Mouse (Mus musculus): ENCODE results near the gene Saa3. TPM values are rescaled to one million over a fixed set of nuclear protein-coding genes. Genes with fewer than 3 reads are reported as not detected.
"Not testable (repeated sequence)": the region's sequence is repeated elsewhere in the genome, so short reads cannot be mapped to it uniquely, and the experiment has no call there.

Gene Saa3
- 1.1 TPM in 1 of 2 replicates, not detected in the other for total RNA-seq (2017)

GRCm38 (mm10) chr7:46715600-46715999 is at the start of gene Saa3:
TSS of gene Saa3 (minus strand) at chr7:46715700.
- no peak for ATAC-seq (ENCODE audit: extremely low read depth, insufficient number of reproducible peaks, low FRiP score, poor library complexity, severe bottlenecking)

- no peak for ATAC-seq (ENCODE audit: extremely low read depth, insufficient number of reproducible peaks, low FRiP score, poor library complexity, severe bottlenecking)
These were observed 49.2 kb upstream of the Saa3 start for GRCm38 (mm10) chr7:46764672-46765071.

GRCm38 (mm10) chr7:46762601-46763000 is 47.1 kb upstream of the Saa3 start:
- no peak for ATAC-seq (ENCODE audit: extremely low read depth, insufficient number of reproducible peaks, low FRiP score, poor library complexity, severe bottlenecking)

GRCm38 (mm10) chr7:46761049-46761795 is 45.7 kb upstream of the Saa3 start:
- no peak for ATAC-seq (ENCODE audit: extremely low read depth, insufficient number of reproducible peaks, low FRiP score, poor library complexity, severe bottlenecking)

- ATAC-seq (ENCODE audit: extremely low read depth, insufficient number of reproducible peaks, low FRiP score, poor library complexity, severe bottlenecking), result no peak
These were observed 36.0 kb upstream of the Saa3 start, which contains the start of gene Saa2 for GRCm38 (mm10) chr7:46751490-46751889. TSS of gene Saa2 (plus strand) at chr7:46751790.

- no peak for ATAC-seq (ENCODE audit: extremely low read depth, insufficient number of reproducible peaks, low FRiP score, poor library complexity, severe bottlenecking)
These were observed 33.0 kb upstream of the Saa3 start for GRCm38 (mm10) chr7:46748459-46748858.

GRCm38 (mm10) chr7:46746381-46746780 is 30.9 kb upstream of the Saa3 start:
- no peak for ATAC-seq (ENCODE audit: extremely low read depth, insufficient number of reproducible peaks, low FRiP score, poor library complexity, severe bottlenecking)

GRCm38 (mm10) chr7:46745816-46746215 is 30.3 kb upstream of the Saa3 start:
- no peak for ATAC-seq (ENCODE audit: extremely low read depth, insufficient number of reproducible peaks, low FRiP score, poor library complexity, severe bottlenecking)

- not testable (repeated sequence) for ATAC-seq (ENCODE audit: extremely low read depth, insufficient number of reproducible peaks, low FRiP score, poor library complexity, severe bottlenecking)
These were observed 27.4 kb upstream of the Saa3 start, which contains the start of gene Saa1 for GRCm38 (mm10) chr7:46742880-46743279. TSS of gene Saa1 (minus strand) at chr7:46742980.

GRCm38 (mm10) chr7:46740041-46740440 is 24.5 kb upstream of the Saa3 start:
- not testable (repeated sequence) for ATAC-seq (ENCODE audit: extremely low read depth, insufficient number of reproducible peaks, low FRiP score, poor library complexity, severe bottlenecking)

GRCm38 (mm10) chr7:46738561-46739460 is 23.3 kb upstream of the Saa3 start:
- no peak for ATAC-seq (ENCODE audit: extremely low read depth, insufficient number of reproducible peaks, low FRiP score, poor library complexity, severe bottlenecking)

- no peak for ATAC-seq (ENCODE audit: extremely low read depth, insufficient number of reproducible peaks, low FRiP score, poor library complexity, severe bottlenecking)
These were observed 19.5 kb upstream of the Saa3 start for GRCm38 (mm10) chr7:46734983-46735382.

- ATAC-seq (ENCODE audit: extremely low read depth, insufficient number of reproducible peaks, low FRiP score, poor library complexity, severe bottlenecking), result no peak
These were observed 17.0 kb upstream of the Saa3 start, which contains the start of gene Saa4 for GRCm38 (mm10) chr7:46732458-46732857. TSS of gene Saa4 (minus strand) at chr7:46732603.

- ATAC-seq (ENCODE audit: extremely low read depth, insufficient number of reproducible peaks, low FRiP score, poor library complexity, severe bottlenecking), result no peak
These were observed 12.1 kb upstream of the Saa3 start for GRCm38 (mm10) chr7:46727584-46727983.

GRCm38 (mm10) chr7:46724396-46724795 is 8.9 kb upstream of the Saa3 start:
- no peak for ATAC-seq (ENCODE audit: extremely low read depth, insufficient number of reproducible peaks, low FRiP score, poor library complexity, severe bottlenecking)

GRCm38 (mm10) chr7:46723849-46724248 is 8.3 kb upstream of the Saa3 start:
- no peak for ATAC-seq (ENCODE audit: extremely low read depth, insufficient number of reproducible peaks, low FRiP score, poor library complexity, severe bottlenecking)

- no peak for ATAC-seq (ENCODE audit: extremely low read depth, insufficient number of reproducible peaks, low FRiP score, poor library complexity, severe bottlenecking)
These were observed 7.9 kb upstream of the Saa3 start for GRCm38 (mm10) chr7:46723354-46723753.

- no peak for ATAC-seq (ENCODE audit: extremely low read depth, insufficient number of reproducible peaks, low FRiP score, poor library complexity, severe bottlenecking)
These were observed 5.0 kb upstream of the Saa3 start for GRCm38 (mm10) chr7:46720460-46720859.

- no peak for ATAC-seq (ENCODE audit: extremely low read depth, insufficient number of reproducible peaks, low FRiP score, poor library complexity, severe bottlenecking)
These were observed 4.0 kb upstream of the Saa3 start for GRCm38 (mm10) chr7:46719526-46719925.

Measured in neutrophil, adult 5-6 weeks (primary cell).